Mouse (Mus musculus): ENCODE data around the gene Ank2.

GRCm38 (mm10) chr3:127225799-127226730, 273.1 kb downstream of the Ank2 start:
- TF ChIP-seq CTCF (IDR thresholded peaks at IDR 0.05; ENCODE audit: insufficient read depth, low read depth, low read length): no peak
- TF ChIP-seq POLR2A (IDR thresholded peaks at IDR 0.05; ENCODE audit: insufficient read depth, low read depth, low read length): no peak
